Mouse (Mus musculus) c-Kit-positive CD71-positive TER-119-negative erythroid progenitor cells, embryonic 14.5 days (primary cell): ENCODE data around the gene Ccdc86.
A peak's percentile ranks its signal among the peaks of the same experiment; 100 is the strongest.

Source experiments
- DNase-seq: peaks from one replicate; pipeline ENCODE4 v3.0.0-alpha.2; 2013; ENCODE audit warnings: low read depth

Gene Ccdc86

DNA sequence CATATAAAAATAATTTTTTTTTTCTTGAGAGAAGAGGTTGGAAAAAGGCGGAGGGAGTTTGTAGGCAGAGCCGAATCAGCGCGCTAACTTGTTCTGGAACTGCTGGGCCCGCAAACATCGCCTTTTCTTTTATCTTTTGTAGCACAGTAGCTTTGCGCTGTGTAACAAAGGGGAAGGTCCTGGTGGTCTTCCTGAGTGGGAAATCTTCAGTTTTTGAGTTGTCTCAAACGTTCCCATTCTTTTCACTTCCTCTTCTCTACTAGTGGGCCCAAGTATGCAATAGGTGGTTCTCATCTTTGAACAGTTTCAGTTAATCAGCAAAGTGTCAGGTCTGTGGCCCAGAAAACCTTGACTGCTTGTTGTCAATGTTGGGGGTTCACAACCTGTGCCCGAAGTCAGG is 492 bp upstream of the Ccdc86 start:
- no peak for DNase-seq

DNA sequence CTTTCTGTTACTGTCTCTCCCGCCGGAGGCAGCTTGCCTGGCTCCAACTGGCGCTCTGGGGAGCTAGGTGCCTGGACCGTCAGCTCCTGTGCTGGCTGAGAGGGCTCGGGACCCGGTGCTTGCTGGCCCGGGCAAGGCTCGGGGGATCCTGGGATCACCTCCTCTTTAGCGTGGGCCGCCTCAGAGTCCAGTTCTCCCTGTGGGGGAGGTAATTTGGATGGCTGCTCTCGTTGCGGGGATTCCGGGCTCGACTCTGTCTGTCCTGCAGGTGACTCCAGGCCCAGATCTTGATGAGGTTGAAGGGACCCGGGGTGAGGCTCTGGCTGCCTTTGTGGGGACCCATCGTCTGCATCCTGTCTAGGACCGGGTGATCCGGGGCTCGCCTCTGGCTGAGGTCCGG is 650 bp downstream of the Ccdc86 start:
- no peak for DNase-seq

DNA sequence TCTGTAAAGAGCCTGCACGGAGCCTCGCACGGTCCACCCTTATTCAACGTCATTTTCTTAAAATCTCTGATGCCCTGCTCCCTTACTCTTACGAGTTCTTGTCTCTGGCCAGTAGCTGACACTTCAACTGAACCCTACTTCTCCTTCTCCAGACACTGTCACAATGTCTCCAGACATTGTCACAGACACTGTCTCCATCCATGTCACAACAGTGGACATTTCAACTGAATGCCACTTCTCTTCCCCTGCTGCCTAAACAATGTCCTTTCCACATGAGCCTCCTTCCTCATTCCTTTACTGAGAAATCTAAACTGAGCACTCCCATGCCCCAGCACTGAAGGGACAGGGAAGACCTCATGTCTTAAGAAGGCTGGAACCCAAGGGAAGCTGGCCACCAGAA is 1.8 kb downstream of the Ccdc86 start:
- no peak for DNase-seq

DNA sequence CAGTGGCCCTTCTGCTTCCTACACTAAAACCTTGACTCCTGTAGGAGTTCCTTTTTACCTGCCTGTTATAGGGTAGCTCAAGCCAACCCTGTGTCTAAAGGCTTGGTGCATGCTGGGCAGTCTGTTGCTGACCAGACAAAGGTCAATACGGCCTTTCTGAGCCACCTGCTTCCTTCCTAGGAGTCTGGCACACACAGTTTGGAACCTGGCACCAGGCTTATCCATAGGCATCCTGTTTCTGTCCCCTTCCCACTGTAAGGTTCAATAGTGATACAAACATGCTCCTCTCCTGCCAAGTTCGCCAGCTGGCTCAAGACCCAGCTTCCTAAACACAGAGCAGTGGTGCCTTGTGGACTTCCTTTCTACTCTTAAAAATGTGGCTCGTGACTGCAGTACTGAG is 2.6 kb downstream of the Ccdc86 start:
- DNase-seq: no peak

DNA sequence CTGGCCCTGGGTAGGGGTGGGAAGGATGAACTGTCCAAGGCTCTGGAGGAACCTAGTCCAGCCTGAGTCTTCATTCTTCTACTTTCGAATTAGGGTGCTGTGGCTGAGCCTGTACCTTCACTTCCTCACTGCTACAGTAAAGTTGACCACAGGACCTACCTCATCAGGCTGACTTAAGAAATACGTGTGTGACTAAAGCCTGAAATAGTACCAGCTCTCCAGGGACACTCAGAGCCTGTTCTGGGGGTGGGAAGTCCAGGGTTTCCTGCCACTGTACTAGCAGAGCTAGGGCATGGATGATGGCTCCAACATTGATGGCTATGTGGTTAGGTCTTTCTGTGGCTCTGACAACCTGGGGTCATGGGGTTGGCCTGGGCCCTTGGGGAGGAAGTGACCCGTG is 5.1 kb downstream of the Ccdc86 start:
- no peak for DNase-seq

DNA sequence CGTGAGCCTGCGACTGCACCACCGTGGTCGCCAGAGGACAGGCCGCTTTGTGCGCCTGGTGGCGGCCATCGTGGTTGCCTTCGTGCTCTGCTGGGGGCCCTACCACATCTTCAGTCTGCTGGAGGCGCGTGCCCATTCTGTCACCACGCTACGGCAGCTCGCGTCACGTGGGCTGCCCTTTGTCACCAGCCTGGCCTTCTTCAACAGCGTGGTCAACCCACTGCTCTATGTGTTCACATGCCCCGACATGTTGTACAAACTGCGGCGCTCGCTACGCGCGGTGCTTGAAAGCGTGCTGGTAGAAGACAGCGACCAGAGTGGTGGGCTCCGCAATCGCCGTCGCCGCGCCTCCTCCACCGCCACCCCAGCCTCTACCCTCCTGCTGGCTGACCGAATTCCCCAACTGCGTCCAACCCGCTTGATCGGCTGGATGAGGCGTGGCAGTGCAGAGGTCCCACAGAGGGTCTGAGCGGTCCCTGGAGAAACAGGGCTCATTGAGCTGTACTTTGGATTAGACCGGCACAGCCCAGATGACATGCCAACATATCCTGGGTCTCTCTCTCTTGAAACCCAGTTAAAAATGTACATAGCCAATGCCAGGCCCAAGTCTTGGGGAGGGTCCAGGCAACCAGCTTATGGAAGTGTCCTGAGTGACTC is 8.1 kb downstream of the Ccdc86 start:
- no peak for DNase-seq

DNA sequence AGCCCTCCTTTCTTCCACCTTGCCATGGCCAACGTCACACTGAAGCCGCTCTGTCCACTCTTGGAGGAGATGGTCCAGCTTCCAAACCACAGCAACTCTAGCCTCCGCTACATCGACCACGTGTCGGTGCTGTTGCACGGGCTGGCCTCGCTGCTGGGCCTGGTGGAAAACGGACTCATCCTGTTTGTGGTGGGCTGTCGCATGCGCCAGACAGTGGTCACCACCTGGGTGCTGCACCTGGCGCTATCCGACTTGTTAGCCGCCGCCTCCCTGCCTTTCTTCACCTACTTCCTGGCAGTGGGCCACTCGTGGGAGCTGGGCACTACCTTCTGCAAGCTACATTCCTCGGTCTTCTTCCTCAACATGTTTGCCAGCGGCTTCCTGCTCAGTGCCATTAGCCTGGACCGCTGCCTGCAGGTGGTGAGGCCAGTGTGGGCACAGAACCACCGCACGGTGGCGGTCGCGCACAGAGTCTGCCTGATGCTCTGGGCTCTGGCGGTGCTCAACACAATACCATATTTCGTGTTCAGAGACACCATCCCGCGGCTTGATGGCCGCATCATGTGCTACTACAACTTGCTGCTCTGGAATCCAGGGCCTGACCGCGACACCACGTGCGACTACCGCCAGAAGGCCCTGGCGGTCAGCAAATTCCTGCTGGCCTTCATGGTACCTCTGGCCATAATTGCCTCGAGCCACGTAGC is 8.8 kb downstream of the Ccdc86 start:
- DNase-seq: peak; percentile 61

DNA sequence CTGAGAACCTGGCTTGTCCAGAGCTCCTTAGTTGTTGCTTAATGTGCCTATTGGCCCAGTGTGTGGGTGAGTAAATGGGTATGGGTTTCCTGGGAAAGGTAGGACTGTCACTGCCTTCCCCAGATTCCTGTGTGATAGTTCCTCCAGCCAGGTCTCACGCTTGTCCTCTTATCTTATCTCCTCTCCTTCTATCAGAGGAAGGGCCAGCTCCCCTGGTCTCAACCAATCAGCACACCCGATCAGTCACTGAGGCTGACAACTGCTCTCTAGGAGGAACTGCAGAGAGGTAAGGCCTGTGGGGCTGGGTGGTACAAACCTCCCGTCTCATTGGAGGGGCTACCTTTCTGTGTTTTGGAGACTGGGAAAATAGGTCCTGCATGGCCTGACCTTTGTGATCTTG is 10.3 kb downstream of the Ccdc86 start:
- no peak for DNase-seq

DNA sequence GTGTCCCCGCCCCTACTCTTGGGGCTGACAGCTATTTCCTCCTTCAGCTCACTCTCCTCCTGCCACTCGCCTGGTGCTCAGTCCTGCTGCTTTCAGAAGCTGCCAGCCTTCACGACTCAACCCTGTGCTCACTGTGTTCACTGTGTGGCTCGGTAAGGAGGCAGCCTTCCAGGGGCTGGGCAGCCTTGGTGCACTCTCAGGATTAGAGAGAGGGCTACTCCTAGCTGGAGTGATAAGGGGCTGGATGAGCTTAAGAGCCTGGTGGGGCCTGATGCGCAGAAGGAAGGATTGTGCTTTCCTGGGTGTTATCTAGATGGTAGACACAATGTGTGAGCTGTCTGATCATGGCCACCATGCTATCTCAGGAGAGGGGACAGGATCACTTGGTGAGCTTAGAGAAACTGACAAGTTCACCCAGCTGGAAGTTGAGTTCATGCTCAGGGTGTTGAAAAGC is 11.9 kb downstream of the Ccdc86 start, which contains the start of gene Ptgdr2:
Ptgdr2 (plus strand) TSS at position 51 of the 454 bp plus-strand sequence.
- peak; percentile 51 for DNase-seq

DNA sequence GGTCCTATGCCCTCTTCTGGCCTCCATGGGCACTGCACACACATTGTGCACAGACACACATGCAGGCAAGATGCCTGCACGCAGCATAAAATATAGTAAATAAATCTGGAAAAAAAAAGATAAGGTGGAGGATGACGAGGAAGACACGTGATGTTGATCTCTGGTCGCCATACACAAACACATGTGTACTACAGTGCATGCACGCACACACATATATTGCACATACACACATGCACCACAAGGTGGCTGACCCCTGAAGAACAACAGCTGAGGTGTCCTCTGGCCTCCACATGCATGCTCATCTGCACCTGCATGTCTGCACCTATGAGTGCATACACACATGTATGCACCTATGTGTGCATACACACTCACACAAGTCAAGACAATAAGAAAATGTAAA is 13.0 kb downstream of the Ccdc86 start:
- DNase-seq: no peak

DNA sequence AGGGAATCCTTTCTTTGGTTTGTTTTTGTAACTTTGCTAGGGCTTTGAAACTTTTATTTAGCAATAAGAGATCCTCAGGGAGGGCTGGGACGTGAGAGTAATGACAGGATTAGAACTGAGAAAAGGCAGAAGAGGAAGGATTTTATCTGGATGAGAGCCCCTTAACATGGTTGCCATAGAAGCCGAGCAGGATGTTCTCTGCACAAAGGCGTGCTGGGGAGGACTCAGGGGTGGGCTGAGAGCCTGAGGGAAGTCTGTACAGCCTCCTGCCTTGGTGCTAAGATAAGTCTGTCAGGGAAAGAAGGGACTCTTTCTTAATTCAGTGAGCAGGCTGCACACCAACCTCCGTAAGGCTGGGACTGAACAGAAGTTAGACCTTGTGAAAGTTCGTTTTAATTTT is 14.0 kb downstream of the Ccdc86 start:
- no peak for DNase-seq

DNA sequence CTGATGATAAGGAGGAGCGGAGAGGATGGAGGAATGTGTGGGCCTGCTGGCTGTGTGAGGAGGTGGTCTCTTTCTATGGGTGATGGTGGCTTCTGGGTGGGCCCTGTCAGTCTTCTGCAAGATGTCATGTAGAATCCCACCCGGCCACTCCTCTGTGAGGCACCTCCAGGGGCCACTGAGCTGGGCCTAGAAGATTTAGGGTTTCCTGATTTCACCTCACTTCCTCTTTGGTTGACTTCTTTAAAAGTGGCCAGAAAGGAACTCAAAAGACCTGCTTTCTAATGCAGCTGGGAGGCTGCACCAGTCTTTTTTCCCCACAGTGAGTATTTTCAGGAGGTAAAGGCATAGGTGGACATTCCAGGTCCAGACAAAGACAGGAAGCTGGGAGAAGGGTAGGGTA is 18.4 kb downstream of the Ccdc86 start:
- no peak for DNase-seq

DNA sequence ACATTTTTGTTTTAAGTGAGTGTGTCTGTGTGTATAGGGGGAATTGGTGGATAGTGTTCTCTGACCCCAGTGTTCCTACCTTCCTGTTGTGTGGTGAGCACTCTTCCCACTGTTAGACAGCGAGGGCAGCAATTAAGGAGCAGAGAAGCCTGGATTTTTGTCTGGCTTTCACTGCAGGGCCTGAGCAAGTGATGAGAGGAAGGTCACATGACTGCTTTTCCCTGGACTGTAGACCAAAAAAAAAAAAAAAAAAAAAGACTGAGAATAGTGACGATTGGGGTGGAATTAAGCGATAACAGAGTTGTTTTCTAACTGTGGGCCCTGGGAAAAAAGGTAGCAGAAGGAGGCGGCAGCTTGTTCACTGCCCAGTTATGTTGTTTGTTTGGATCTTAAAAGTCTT is 22.4 kb downstream of the Ccdc86 start:
- no peak for DNase-seq

DNA sequence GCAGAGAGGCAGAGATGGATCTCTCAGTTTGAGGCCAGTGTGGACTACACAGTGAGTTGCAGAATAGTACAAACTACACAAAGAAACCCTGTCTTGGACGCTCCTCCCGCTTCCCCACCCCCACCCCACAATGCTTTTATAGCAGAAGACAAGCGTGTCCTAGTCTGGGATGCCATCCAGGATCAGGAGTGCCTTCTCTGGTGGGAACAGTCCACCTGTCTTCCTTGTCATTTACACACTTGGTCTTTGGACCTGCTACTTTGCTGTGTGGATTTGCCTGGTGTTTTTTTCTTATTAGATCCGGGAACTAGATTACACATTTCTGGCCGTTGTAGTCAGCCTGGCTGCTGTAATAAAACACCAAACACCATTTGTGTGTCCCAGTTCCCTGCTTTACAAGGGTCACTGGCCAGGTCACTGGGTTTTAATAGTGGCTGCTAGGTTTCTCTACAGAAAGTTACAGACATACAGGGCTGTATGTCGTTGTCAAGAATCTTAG is 22.9 kb downstream of the Ccdc86 start:
- no peak for DNase-seq

DNA sequence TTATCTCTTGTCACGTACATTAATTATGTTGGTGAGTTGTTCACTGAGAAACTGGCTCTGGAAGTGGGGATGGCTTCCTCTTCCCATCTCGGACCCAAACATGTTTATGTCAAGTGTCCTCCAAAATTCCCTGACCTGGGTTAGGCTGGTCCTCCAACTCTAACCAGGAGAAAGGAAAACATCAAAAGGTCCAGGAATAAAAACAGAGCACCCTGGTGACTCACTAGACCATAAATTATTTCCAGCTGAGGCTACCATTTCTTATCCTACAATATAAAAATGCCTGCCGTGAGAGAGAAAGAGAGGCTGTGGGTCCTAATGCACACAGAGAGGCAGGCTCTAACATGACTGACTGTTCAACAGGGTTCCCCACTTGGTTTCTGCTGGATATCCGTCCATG is 24.8 kb downstream of the Ccdc86 start:
- no peak for DNase-seq

DNA sequence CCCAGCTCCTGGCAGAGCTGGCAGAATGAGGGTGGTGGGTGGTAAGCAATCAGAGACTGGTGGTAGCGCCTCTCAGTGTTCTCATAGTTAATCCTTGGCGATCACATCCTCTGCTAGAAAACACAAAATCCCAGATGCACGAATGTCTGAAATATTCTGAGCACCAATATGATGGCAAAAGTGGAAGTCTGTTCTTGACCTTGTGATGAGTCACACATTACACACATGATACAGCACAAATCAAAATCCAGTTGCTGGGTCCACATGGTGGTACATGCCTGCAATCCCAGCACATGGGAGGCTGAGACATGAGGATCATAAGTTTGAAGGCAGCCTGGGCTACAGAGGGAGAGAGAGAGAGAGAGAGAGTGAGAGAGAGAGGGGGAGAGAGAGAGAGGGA is 28.0 kb downstream of the Ccdc86 start:
- DNase-seq: no peak

DNA sequence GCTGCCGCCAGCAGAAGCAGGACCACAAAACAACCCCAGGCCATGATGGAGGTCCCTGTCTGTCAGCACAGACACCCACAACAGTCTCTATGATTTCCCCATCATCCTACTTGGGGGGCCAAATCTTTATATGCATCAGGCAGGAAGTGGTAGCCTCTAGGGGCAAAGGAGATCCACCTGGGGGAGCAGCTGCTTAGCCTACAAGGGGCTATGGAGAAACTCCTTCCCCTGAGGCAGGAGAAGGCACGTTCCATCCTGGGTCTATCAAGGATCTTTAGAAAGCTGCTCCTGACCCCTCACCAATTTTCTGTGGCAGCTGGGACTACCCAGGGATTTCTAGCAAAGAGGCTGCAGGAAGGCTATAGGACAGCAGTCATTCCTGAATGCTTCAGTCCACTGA is 28.5 kb downstream of the Ccdc86 start, which contains the start of gene Zp1:
Zp1 (minus strand) TSS at position 101 of the 400 bp plus-strand sequence.
- no peak for DNase-seq

DNA sequence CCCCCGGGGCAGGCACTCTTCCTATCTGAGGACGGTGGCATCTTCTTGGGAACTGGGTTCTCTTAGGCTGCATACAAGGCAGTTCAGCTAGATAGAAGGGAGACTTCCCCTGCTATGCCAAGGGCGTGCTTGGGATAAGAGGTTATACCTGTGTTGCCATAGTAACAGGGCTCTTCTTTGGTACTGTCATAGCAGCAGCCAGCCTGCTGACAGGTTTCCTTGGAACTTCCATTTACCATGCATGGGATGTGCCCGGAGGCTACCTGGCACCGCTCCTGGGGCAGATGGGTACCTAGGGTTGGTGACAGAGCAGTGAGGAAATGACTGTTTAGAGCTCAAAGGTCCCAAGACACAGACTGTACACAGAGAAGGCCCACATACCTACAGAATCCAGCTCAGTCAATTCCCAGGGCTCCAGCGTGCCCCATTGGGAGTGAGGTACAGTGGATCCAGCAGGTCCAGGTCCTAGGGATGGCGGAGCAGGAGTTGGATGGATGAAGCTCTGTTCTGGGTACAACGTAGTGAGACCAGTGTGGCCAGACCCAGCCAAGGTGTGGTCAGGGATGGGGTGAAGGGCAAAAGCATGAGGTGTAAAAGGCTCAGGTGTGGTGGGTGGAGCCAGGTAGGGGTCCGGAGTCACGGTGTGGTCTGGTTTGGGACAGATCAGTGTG is 30.6 kb downstream of the Ccdc86 start:
- DNase-seq: no peak

DNA sequence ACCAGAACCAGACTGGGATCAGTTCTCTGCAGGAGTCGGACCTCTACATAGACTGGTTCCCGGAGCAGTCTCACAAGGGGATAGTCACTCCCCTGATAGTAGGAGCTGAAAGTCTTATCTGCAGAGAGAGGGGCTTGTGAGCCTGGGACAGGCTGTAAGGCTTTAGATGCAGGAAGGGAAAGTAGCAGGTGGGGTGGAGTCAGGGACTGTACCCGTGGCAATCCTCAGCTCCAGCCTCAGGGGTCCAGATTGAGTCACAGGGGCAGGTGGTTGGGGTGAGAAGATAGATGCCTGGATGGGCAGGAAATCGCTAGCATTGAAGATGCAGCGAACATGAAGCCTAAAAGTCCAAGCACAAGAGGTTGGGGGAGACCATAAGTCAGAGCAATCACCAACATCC is 32.6 kb downstream of the Ccdc86 start:
- DNase-seq: no peak

DNA sequence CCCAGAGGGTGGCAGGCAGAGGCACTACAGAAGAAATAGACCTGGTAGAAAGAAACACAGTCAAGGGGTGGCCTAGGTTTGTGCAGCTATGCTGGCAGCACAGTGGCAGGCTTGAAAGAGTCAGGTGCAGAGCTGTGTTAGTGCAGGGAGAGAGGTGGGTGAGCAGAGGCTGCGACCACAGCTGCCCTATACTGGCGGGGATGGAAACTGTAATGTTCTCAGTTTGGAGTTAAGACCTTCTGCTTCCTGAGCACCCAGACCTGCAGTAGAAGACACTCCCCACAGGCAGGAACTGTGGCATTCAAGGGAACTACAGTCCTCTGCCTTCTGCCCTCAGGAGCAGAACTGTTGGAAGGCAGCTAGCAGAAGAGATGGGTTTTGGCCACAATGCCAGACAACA is 34.2 kb downstream of the Ccdc86 start:
- no peak for DNase-seq

DNA sequence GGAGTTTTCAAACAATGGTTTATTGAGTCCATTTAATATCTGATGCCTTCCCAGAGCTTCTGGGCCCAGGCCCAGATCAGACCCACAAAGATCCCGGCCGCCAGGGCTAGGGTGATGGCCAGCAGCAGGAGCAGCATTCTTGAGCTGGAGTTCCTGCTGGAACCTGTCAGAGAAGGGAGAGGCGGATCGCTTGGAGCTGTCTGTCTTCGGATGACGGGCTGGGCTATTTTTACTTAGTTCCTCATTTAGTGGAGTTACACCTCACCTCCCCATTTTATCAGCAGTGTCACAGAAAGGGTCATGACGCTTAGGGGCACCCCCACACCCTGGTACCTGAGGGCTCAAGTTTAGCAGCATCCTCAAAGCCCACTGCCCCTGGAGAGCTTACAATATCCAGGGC is 34.8 kb downstream of the Ccdc86 start:
- no peak for DNase-seq

DNA sequence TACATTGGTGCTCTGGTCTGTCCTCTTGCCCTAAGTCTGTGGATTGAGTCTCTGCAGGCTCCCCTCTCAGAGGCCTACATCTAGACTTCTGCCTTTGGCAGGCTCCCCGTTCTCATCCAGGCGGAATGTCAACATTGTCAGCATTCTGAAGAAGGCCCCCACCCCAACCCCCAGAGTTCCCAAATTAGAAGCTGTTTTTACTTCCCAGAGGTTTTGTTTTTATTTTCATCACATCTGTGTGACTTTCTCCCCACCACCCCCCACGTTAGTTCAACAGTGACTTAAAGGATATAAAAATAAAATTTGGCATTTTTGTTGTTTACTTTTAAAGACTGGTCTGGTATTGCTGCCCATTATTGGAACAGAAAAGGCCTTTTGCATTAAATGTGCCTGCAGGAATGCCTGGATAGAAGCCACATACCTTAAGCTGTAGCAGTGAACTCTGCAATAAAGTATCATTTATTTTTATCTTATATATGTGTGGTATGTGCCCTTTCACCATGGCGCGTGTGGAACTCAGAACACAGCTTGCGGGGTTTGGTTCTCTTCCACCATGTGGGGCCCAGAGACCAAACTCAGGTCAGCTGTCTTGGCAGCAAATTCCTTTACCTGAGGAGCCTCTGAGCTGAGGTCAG is 39.9 kb downstream of the Ccdc86 start:
- no peak for DNase-seq

DNA sequence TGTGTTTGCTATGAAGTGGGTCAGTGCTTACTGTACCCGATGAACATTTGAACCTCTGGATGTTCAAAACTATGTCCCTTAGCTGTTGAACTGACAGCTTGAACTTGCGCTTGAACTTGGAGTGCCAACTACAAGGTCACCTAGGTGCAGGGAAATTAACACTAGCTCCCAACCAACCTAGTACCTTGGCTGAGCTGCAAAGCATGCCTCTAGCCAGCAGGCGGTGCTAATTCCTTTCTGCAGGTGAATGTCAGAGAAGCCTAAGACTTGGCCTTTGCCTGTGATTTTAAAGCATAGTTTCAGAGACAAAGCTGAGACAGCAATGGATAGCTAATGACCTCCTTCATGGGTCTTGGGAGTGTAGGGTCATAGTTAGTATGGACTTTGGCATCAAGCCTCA is 41.2 kb downstream of the Ccdc86 start:
- peak; percentile 50 for DNase-seq
